Mouse (Mus musculus) T-helper 1 cell (primary cell): ENCODE results near the gene Dnah12.
"Not testable (repeated sequence)": the region's sequence is repeated elsewhere in the genome, so short reads cannot be mapped to it uniquely, and the experiment has no call there.

Experiments used
- in situ Hi-C: fragments of 300-600 bp; cut with MboI, MseI; formaldehyde crosslinking; loops from one replicate; pipeline ENCODE4 v1.15.1; 2025; ENCODE audit warnings: high pct_unique_total_duplicates

Gene Dnah12

GRCm38 (mm10) chr14:26879976-26880375 is 186.9 kb downstream of the Dnah12 start:
- in situ Hi-C loops, result no loop called here

GRCm38 (mm10) chr14:26881700-26882099 is 188.6 kb downstream of the Dnah12 start:
- in situ Hi-C loops, result no loop called here

- in situ Hi-C loops, result no loop called here
Observed at GRCm38 (mm10) chr14:26887244-26887643, 194.2 kb downstream of the Dnah12 start.

- in situ Hi-C loops, result no loop called here
Observed at GRCm38 (mm10) chr14:26890777-26891176, 197.7 kb downstream of the Dnah12 start.

- in situ Hi-C loops, result no loop called here
Observed at GRCm38 (mm10) chr14:26894392-26894791, 201.3 kb downstream of the Dnah12 start, which contains the start of gene Asb14. Gene Asb14 (plus strand): TSS chr14:26894557.

- in situ Hi-C loops, result no loop called here
Observed at GRCm38 (mm10) chr14:26899490-26899889, 206.4 kb downstream of the Dnah12 start.

- in situ Hi-C loops, result no loop called here
Observed at GRCm38 (mm10) chr14:26900893-26901292, 207.8 kb downstream of the Dnah12 start.

GRCm38 (mm10) chr14:26907401-26907800 is 214.3 kb downstream of the Dnah12 start:
- in situ Hi-C loops, result no loop called here

GRCm38 (mm10) chr14:26910461-26910860 is 217.4 kb downstream of the Dnah12 start:
- in situ Hi-C loops, result not testable (repeated sequence)

- in situ Hi-C loops, result no loop called here
Observed at GRCm38 (mm10) chr14:26911201-26911600, 218.1 kb downstream of the Dnah12 start.

- in situ Hi-C loops, result no loop called here
Observed at GRCm38 (mm10) chr14:26911826-26912225, 218.8 kb downstream of the Dnah12 start.

- in situ Hi-C loops, result no loop called here
Observed at GRCm38 (mm10) chr14:26913681-26914268, 220.7 kb downstream of the Dnah12 start.

- in situ Hi-C loops, result no loop called here
Observed at GRCm38 (mm10) chr14:26919310-26919709, 226.2 kb downstream of the Dnah12 start.

GRCm38 (mm10) chr14:26923702-26924421 is 230.8 kb downstream of the Dnah12 start:
- in situ Hi-C loops, result no loop called here

- in situ Hi-C loops, result no loop called here
Observed at GRCm38 (mm10) chr14:26934891-26935290, 241.8 kb downstream of the Dnah12 start.

- in situ Hi-C loops, result no loop called here
Observed at GRCm38 (mm10) chr14:26935558-26935957, 242.5 kb downstream of the Dnah12 start.
